Mouse (Mus musculus) layer of hippocampus, adult 9-10 months (tissue): Measurements from ENCODE around the gene Cdh12.

Source experiments
- DNase-seq: peaks from one replicate; pipeline ENCODE4 v3.0.0; 2022; ENCODE audit warnings: low spot score

The Cdh12 gene

GRCm38 (mm10) chr15:20711859-20712258 lies 262.8 kb downstream of the Cdh12 start:
- DNase-seq, result no peak

- no peak for DNase-seq
Measured at GRCm38 (mm10) chr15:20772289-20772688, 323.2 kb downstream of the Cdh12 start.

- DNase-seq, result no peak
Measured at GRCm38 (mm10) chr15:20773423-20773822, 324.4 kb downstream of the Cdh12 start.

GRCm38 (mm10) chr15:20796999-20797398 lies 347.9 kb downstream of the Cdh12 start:
- no peak for DNase-seq

- DNase-seq, result no peak
Measured at GRCm38 (mm10) chr15:20798541-20798940, 349.5 kb downstream of the Cdh12 start.

- DNase-seq, result no peak
Measured at GRCm38 (mm10) chr15:20835887-20836286, 386.8 kb downstream of the Cdh12 start.

GRCm38 (mm10) chr15:20836991-20837390 lies 387.9 kb downstream of the Cdh12 start:
- no peak for DNase-seq

GRCm38 (mm10) chr15:20841479-20841878 lies 392.4 kb downstream of the Cdh12 start:
- no peak for DNase-seq

- no peak for DNase-seq
Measured at GRCm38 (mm10) chr15:20863076-20863475, 414.0 kb downstream of the Cdh12 start.

GRCm38 (mm10) chr15:20872518-20872917 lies 423.5 kb downstream of the Cdh12 start:
- no peak for DNase-seq

- DNase-seq, result no peak
Measured at GRCm38 (mm10) chr15:20876993-20877392, 427.9 kb downstream of the Cdh12 start.

GRCm38 (mm10) chr15:20893471-20893870 lies 444.4 kb downstream of the Cdh12 start:
- no peak for DNase-seq

- no peak for DNase-seq
Measured at GRCm38 (mm10) chr15:20902568-20902967, 453.5 kb downstream of the Cdh12 start.

GRCm38 (mm10) chr15:20928221-20928620 lies 479.2 kb downstream of the Cdh12 start:
- no peak for DNase-seq

GRCm38 (mm10) chr15:20944000-20944399 lies 494.9 kb downstream of the Cdh12 start:
- no peak for DNase-seq

GRCm38 (mm10) chr15:20967463-20967862 lies 518.4 kb downstream of the Cdh12 start:
- DNase-seq, result no peak

- DNase-seq, result no peak
Measured at GRCm38 (mm10) chr15:20971041-20971440, 522.0 kb downstream of the Cdh12 start.

GRCm38 (mm10) chr15:21000541-21000940 lies 551.5 kb downstream of the Cdh12 start:
- no peak for DNase-seq

GRCm38 (mm10) chr15:21007931-21008330 lies 558.9 kb downstream of the Cdh12 start:
- no peak for DNase-seq

GRCm38 (mm10) chr15:21008487-21008886 lies 559.4 kb downstream of the Cdh12 start:
- DNase-seq, result no peak

- DNase-seq, result no peak
Measured at GRCm38 (mm10) chr15:21008969-21009368, 559.9 kb downstream of the Cdh12 start.

GRCm38 (mm10) chr15:21063683-21064082 lies 614.6 kb downstream of the Cdh12 start:
- DNase-seq, result no peak

GRCm38 (mm10) chr15:21069264-21069663 lies 620.2 kb downstream of the Cdh12 start:
- no peak for DNase-seq

- DNase-seq, result no peak
Measured at GRCm38 (mm10) chr15:21092824-21093223, 643.8 kb downstream of the Cdh12 start.
